Mouse (Mus musculus) embryonic facial prominence, embryonic 12.5 days (tissue): ENCODE measurements around the gene Igfbp6. TPM values are rescaled to one million over a fixed set of nuclear protein-coding genes. Genes with fewer than 3 reads are reported as not detected.

Experiments
- ATAC-seq: fragments of 200-750 bp; cut with Nextera tagmentation; 2 replicates; pipeline ENCODE4 v1.8.0; 2017; ENCODE audit not compliant: insufficient number of reproducible peaks, insufficient read depth, low FRiP score, low TSS enrichment
- H3K27ac ChIP-seq: fragments of 300-500 bp; sonication (generic); 2 replicates; pipeline ENCODE4 v1.5.1; 2016; ENCODE audit warnings: mild to moderate bottlenecking
- H3K27me3 ChIP-seq: fragments of 300-500 bp; sonication (generic); 2 replicates; pipeline ENCODE4 v1.6.1; 2016; ENCODE audit warnings: mild to moderate bottlenecking, moderate library complexity
- H3K36me3 ChIP-seq: fragments of 300-500 bp; sonication (generic); 2 replicates; pipeline ENCODE4 v1.6.1; 2016; ENCODE audit warnings: mild to moderate bottlenecking
- H3K4me1 ChIP-seq: fragments of 300-500 bp; sonication (generic); 2 replicates; pipeline ENCODE4 v1.6.1; 2016
- H3K4me2 ChIP-seq: fragments of 300-500 bp; sonication (generic); replicated peaks from 2 replicates; pipeline ENCODE4 v1.6.1; 2016; ENCODE audit warnings: mild to moderate bottlenecking, moderate library complexity
- H3K4me3 ChIP-seq: fragments of 300-500 bp; sonication (generic); 2 replicates; pipeline ENCODE4 v1.5.1; 2016; ENCODE audit warnings: mild to moderate bottlenecking
- H3K9ac ChIP-seq: fragments of 300-500 bp; sonication (generic); 2 replicates; pipeline ENCODE4 v1.6.1; 2016; ENCODE audit warnings: mild to moderate bottlenecking, moderate library complexity
- H3K9me3 ChIP-seq: fragments of 300-500 bp; sonication (generic); 2 replicates; pipeline ENCODE4 v1.6.1; 2016; ENCODE audit warnings: mild to moderate bottlenecking, moderate library complexity
- WGBS: fragments of 180-500 bp; shearing (Covaris S2); methylation state at CpG from one replicate; pipeline ENCODE4 v1.1.7; 2016; 5-methylcytosine and 5-hydroxymethylcytosine counted together
- polyA plus RNA-seq: library from polyadenylated mRNA; unstranded; fragments of >200 nt; fragmentation: Nextera tagmentation; extraction: Ambion mirVana; gene quantifications from 2 replicates; pipeline ENCODE4 v1.2.1, GENCODE M21; 2016

Igfbp6 gene
- polyA plus RNA-seq, 1 experiment from 2014 or later: 0.92 TPM

GRCm38 (mm10) chr15:102111495-102111829 lies 32.7 kb upstream of the Igfbp6 start:
- peaks cover 10% of the 10 kb centered on the region for H3K4me1 ChIP-seq
- no peak overlapping the region for H3K4me3 ChIP-seq
- H3K9me3 ChIP-seq: no peaks in the 10 kb centered on the region
- ATAC-seq: no peak
- no peak overlapping the region for H3K9ac ChIP-seq
- H3K27ac ChIP-seq: no peak overlapping the region
- H3K4me2 ChIP-seq: no peak overlapping the region
- 82% methylated on average over 11 of the region's 11 CpGs for WGBS
- peaks cover 83% of the 10 kb centered on the region for H3K36me3 ChIP-seq
- no peaks in the 10 kb centered on the region for H3K27me3 ChIP-seq

GRCm38 (mm10) chr15:102112181-102112580 lies 32.0 kb upstream of the Igfbp6 start:
- Histone ChIP-seq H3K4me1 (peaks cover 4% of the 10 kb centered on the region), H3K9ac (no peak overlapping the region), H3K27me3 (no peaks in the 10 kb centered on the region), H3K36me3 (peaks cover 90% of the 10 kb centered on the region), H3K9me3 (no peaks in the 10 kb centered on the region), H3K4me3 (no peak overlapping the region), H3K4me2 (no peak overlapping the region), H3K27ac (no peak overlapping the region)
- no peak for ATAC-seq
- WGBS: 92% methylated on average over 6 of the region's 6 CpGs

GRCm38 (mm10) chr15:102112827-102113226 lies 31.3 kb upstream of the Igfbp6 start:
- H3K4me2 ChIP-seq: no peak overlapping the region
- H3K4me1 ChIP-seq: peaks cover 3% of the 10 kb centered on the region
- no peak overlapping the region for H3K4me3 ChIP-seq
- H3K36me3 ChIP-seq: peaks cover 92% of the 10 kb centered on the region
- H3K9me3 ChIP-seq: no peaks in the 10 kb centered on the region
- no peaks in the 10 kb centered on the region for H3K27me3 ChIP-seq
- H3K27ac ChIP-seq: no peak overlapping the region
- ATAC-seq: no peak
- no peak overlapping the region for H3K9ac ChIP-seq
- WGBS: 75% methylated on average over 8 of the region's 8 CpGs

DNA sequence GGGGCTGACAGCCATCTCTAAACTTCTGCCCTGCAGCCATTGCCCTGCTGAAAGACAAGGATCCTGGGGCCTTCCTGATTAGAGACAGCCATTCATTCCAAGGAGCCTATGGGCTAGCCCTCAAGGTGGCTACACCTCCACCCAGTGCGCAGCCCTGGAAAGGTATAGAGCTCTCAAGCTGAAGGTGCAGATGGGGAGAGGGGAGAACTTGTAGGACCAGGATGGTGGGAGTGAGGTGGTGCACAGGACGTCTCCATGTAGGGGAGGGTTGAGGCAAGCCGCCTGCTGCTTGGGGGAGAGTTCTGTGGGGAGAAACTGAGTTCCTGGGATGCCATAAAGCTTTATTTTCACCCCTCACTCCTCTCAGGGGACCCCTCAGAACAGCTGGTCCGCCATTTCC lies 30.5 kb upstream of the Igfbp6 start:
- Histone ChIP-seq H3K27ac (0 out of 2 replicates have a peak overlapping the region, but pooled peaks have one; percentile 9), H3K4me1 (peaks cover 3% of the 10 kb centered on the region; the same call in 1 of the 2 replicates), H3K4me2 (no peak overlapping the region), H3K9ac (no peak overlapping the region), H3K36me3 (peaks cover 96% of the 10 kb centered on the region), H3K9me3 (no peaks in the 10 kb centered on the region), H3K27me3 (no peaks in the 10 kb centered on the region), H3K4me3 (no peak overlapping the region)
- 76% methylated on average over 4 of the region's 4 CpGs for WGBS
- ATAC-seq: no peak

- H3K9ac ChIP-seq: no peak overlapping the region
- H3K4me3 ChIP-seq: no peak overlapping the region
- ATAC-seq: no peak
- H3K4me1 ChIP-seq: no peaks in the 10 kb centered on the region
- H3K4me2 ChIP-seq: no peak overlapping the region
- no peak overlapping the region for H3K27ac ChIP-seq
- H3K27me3 ChIP-seq: no peaks in the 10 kb centered on the region
- no peaks in the 10 kb centered on the region for H3K9me3 ChIP-seq
- 87% methylated on average over 7 of the region's 7 CpGs for WGBS
- H3K36me3 ChIP-seq: peaks cover 96% of the 10 kb centered on the region
Measured at GRCm38 (mm10) chr15:102114651-102115260, 29.4 kb upstream of the Igfbp6 start.

DNA sequence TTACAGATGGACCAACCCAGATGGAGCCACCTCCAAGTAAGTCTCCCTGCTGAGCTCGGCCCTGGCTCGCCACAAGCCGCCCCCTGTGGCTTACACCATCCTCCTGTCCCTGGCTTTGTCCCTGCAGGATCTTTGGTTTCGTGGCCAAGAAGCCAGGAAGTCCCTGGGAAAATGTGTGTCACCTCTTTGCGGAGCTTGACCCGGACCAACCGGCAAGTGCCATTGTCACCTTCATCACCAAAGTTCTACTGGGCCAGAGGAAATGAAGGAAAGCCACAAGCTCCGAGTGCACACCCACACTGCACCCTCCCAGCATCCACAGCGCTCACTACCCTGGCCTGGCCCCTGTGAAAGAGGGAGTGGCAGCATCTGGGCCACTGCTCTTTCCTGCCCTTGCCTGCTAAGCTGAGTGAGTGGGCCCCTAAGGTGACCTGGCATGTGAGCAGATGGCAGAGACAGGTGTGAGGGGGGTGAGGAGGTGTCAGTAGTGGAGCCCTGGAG lies 28.4 kb upstream of the Igfbp6 start:
- Histone ChIP-seq H3K9ac (no peak overlapping the region), H3K27me3 (no peaks in the 10 kb centered on the region), H3K36me3 (peaks cover 94% of the 10 kb centered on the region), H3K9me3 (no peaks in the 10 kb centered on the region), H3K4me2 (no peak overlapping the region), H3K4me3 (no peak overlapping the region), H3K4me1 (no peaks in the 10 kb centered on the region), H3K27ac (no peak overlapping the region)
- no peak for ATAC-seq
- WGBS: 74% methylated on average over 9 of the region's 9 CpGs

- Histone ChIP-seq H3K9me3 (no peaks in the 10 kb centered on the region), H3K4me1 (no peaks in the 10 kb centered on the region), H3K4me2 (no peak overlapping the region), H3K4me3 (no peak overlapping the region), H3K27ac (no peak overlapping the region), H3K9ac (no peak overlapping the region), H3K36me3 (peaks cover 87% of the 10 kb centered on the region), H3K27me3 (no peaks in the 10 kb centered on the region)
- ATAC-seq: no peak
- WGBS: 78% methylated on average over 11 of the region's 11 CpGs
Measured at GRCm38 (mm10) chr15:102116753-102117415, 27.3 kb upstream of the Igfbp6 start.

DNA sequence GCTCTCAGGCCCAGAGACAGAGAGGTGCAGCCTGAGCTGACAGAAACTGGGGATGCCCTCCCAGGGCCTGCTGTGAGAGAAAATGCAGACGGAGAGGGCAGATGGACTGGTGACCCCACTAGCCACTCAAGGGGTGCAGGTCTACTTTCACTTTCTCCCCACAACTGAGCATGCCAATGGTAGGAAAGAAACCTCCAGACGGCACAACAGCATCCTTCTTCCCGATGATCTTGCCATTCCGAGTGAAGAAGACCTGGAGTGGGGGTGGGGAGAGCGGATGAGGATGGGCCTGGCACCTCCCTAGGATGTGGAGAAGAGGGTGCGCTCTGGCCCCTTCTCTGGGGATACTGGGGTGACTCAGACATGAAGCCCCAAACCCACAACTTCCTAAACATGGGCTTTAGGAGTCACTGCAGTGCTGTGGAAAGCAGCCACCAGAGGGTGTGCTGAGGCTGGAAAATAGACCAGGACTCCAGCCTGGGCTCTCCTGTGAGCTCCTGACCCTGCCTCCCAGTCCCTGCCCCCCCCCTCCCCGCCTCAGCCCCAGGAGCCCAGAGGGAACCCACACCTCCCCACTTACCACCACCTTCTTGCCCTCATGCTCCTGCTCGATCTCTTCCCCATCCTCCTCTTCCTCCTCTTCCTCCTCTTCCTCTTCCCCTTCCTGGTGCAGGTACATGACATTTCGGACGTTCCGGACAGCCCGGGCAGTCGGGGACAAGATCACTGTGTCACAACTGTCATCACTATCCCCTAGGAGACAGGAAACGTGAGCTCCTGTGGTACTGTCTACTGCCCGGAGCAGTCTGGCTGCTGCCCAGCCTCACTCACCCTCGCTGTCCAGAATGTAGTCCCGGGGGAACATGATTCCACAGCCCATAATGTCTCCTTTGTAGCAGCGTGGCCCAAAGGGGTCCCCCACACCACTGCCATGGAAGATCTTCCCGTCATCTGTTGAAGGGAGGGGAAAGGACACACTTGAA lies 26.4 kb upstream of the Igfbp6 start:
- Histone ChIP-seq H3K4me1 (no peaks in the 10 kb centered on the region), H3K9me3 (no peaks in the 10 kb centered on the region), H3K27me3 (no peaks in the 10 kb centered on the region), H3K4me2 (no peak overlapping the region), H3K27ac (0 out of 2 replicates have a peak overlapping the region, but pooled peaks have one; percentile 17), H3K4me3 (no peak overlapping the region), H3K9ac (no peak overlapping the region), H3K36me3 (peaks cover 80% of the 10 kb centered on the region)
- 56% methylated on average over 19 of the region's 19 CpGs for WGBS
- ATAC-seq: no peak

DNA sequence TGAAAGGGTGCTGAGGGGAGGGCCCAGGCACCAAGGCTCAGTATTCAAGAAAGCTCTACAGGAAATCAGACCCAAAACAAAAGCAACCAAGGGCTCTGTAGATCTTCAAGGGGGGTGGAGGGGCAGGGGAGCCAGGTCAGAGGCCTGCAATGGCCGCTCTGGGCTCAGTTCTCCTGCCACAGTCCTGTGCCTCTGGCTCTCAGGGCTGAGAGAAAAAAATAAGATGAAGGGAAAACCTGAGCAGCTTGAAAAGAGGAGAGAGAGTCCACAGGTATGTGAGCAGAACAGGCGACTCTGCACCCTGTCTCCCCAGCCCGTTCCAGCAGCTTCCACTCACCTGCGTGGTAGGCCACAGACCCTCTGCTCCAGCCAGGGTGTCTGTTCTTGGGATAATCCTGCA lies 25.6 kb upstream of the Igfbp6 start:
- no peak for ATAC-seq
- no peak overlapping the region for H3K9ac ChIP-seq
- no peaks in the 10 kb centered on the region for H3K9me3 ChIP-seq
- no peaks in the 10 kb centered on the region for H3K27me3 ChIP-seq
- no peaks in the 10 kb centered on the region for H3K4me1 ChIP-seq
- no peak overlapping the region for H3K27ac ChIP-seq
- no peak overlapping the region for H3K4me3 ChIP-seq
- H3K4me2 ChIP-seq: no peak overlapping the region
- 88% methylated on average over 4 of the region's 4 CpGs for WGBS
- peaks cover 74% of the 10 kb centered on the region for H3K36me3 ChIP-seq

- Histone ChIP-seq H3K27ac (no peak overlapping the region), H3K4me2 (no peak overlapping the region), H3K9me3 (no peaks in the 10 kb centered on the region), H3K9ac (no peak overlapping the region; the same call in 1 of the 2 replicates), H3K36me3 (peaks cover 72% of the 10 kb centered on the region), H3K4me1 (no peaks in the 10 kb centered on the region), H3K4me3 (no peak overlapping the region), H3K27me3 (no peaks in the 10 kb centered on the region)
- no peak for ATAC-seq
- WGBS: 76% methylated on average over 8 of the region's 8 CpGs
Measured at GRCm38 (mm10) chr15:102119121-102119830, 24.9 kb upstream of the Igfbp6 start.

GRCm38 (mm10) chr15:102119831-102120170 lies 24.4 kb upstream of the Igfbp6 start:
- peaks cover 72% of the 10 kb centered on the region for H3K36me3 ChIP-seq
- H3K4me3 ChIP-seq: no peak overlapping the region
- H3K27ac ChIP-seq: no peak overlapping the region
- H3K27me3 ChIP-seq: no peaks in the 10 kb centered on the region
- no peak for ATAC-seq
- no peak overlapping the region for H3K4me2 ChIP-seq
- whole genome bisulfite sequencing: 58% methylated on average over 2 of the region's 2 CpGs
- no peaks in the 10 kb centered on the region for H3K4me1 ChIP-seq
- H3K9ac ChIP-seq: no peak overlapping the region
- no peaks in the 10 kb centered on the region for H3K9me3 ChIP-seq
